Mouse (Mus musculus) gastrocnemius, postnatal 36 days (tissue): ENCODE data around the gene Slc16a5. TPM values are rescaled to one million over a fixed set of nuclear protein-coding genes. Genes with fewer than 3 reads are reported as not detected.
A peak's percentile ranks its signal among the peaks of the same experiment; 100 is the strongest.
"Not testable (repeated sequence)": the region's sequence is repeated elsewhere in the genome, so short reads cannot be mapped to it uniquely, and the experiment has no call there.

ENCODE experiments used
- DNase-seq, 2 experiments: peaks; one replicate each; pipeline ENCODE4 v3.0.0; 2022
- intact Hi-C: fragments of 180-260 bp; cut with DNase I; formaldehyde crosslinking; loops from one replicate; pipeline ENCODE4 v1.15.1; 2025
- total RNA-seq, 2 experiments: library from RNA; stranded (reverse); gene quantifications; 2 replicates each; pipeline ENCODE4 v1.2.3; 2021

Slc16a5 gene
- total RNA-seq, 2 experiments from 2014 or later = 0.61 TPM; not detected in 1

GRCm38 (mm10) chr11:115446906-115447305 lies 15.4 kb upstream of the Slc16a5 start:
- DNase-seq = no peak
- intact Hi-C loops = no loop called here

- intact Hi-C loops = no loop called here
These were observed 14.9 kb upstream of the Slc16a5 start for GRCm38 (mm10) chr11:115447321-115447885.

GRCm38 (mm10) chr11:115448075-115448474 lies 14.2 kb upstream of the Slc16a5 start:
- intact Hi-C loops = no loop called here

More at GRCm38 (mm10) chr11:115447321-115447885, 14.9 kb upstream of the Slc16a5 start:
- no peak for DNase-seq

GRCm38 (mm10) chr11:115448998-115449397 lies 13.3 kb upstream of the Slc16a5 start:
- intact Hi-C loops = no loop called here
- no peak for DNase-seq

More at GRCm38 (mm10) chr11:115448075-115448474, 14.2 kb upstream of the Slc16a5 start:
- no peak for DNase-seq

GRCm38 (mm10) chr11:115450176-115450575 lies 12.1 kb upstream of the Slc16a5 start:
- DNase-seq = no peak
- intact Hi-C loops = no loop called here

- intact Hi-C loops = no loop called here
- no peak for DNase-seq
These were observed 10.5 kb upstream of the Slc16a5 start for GRCm38 (mm10) chr11:115451781-115452241.

DNA sequence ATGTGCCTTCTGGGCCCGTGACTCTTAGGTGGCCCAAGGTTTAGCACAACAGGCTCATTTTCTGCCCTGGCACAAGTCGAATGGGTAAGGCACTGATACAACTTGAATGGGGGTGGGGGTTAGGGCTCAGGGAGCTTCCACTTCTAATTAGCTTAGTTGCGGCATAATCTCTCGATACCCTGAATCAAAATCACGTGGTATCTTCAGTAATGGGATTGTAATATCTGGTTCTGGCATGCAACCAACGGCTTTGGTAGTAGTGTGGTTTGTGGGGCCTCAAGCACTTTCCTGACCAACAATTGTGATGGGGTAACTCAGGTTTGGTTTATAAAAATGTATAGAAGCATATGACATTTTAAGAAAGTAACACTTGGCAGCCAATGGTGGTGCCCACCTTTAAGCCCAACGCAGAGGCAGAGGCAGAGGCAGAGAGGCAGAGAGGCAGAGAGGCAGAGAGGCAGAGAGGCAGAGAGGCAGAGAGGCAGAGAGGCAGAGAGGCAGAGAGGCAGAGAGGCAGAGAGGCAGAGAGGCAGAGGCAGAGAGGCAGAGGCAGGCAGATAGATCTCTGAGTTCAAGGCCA lies 9.9 kb upstream of the Slc16a5 start:
- no peak for DNase-seq
- intact Hi-C loops = no loop called here

- no peak for DNase-seq
- intact Hi-C loops = no loop called here
These were observed 9.0 kb upstream of the Slc16a5 start for GRCm38 (mm10) chr11:115453306-115453705.

GRCm38 (mm10) chr11:115454822-115455221 lies 7.5 kb upstream of the Slc16a5 start:
- DNase-seq, intact Hi-C loops: not testable (repeated sequence)

DNA sequence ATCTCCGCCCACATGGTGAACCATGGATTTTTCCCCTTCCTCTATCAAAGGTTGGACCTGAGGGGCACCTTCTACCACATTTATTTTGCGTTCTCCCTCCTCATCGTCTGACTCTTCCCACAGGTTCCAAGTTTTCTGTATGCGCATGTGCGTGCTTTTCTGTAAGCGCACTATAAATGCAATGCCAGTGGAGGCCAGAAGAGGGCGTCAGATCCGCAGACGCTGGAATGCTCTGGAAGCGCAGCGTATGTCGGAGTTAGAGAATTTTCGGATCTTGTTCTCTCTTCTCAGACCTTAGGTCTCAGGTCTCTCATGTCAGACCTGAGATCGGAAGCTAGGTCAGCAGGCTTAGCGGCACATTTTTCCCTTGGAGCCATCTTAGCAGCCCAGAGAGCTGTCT lies 6.7 kb upstream of the Slc16a5 start:
- intact Hi-C loops = no loop called here
- no peak for DNase-seq

- no peak for DNase-seq
- intact Hi-C loops = no loop called here
These were observed 6.1 kb upstream of the Slc16a5 start for GRCm38 (mm10) chr11:115456182-115456581.

- DNase-seq = no peak
- intact Hi-C loops = no loop called here
These were observed 4.9 kb upstream of the Slc16a5 start for GRCm38 (mm10) chr11:115457405-115457804.

DNA sequence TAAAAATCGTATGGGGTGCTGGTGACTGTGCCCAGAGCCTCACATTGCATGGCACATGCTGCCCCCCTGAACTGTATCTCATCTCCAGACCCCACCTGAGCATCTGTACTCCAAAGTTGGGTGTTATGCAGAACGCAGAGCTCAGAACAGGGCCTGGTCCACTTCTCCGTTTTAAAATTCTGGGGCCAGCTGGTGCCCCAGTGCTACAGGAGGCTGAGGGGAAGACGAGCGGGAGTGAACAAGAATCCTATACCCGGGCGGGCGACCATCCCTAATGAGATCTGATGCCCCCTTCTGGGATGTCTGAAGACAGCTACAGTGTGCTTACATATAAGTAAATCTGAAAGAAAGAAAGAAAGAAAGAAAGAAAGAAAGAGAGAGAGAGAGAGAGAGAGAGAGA lies 1.3 kb upstream of the Slc16a5 start:
- DNase-seq = no peak
- intact Hi-C loops = no loop called here

- intact Hi-C loops = no loop called here
- DNase-seq = no peak
These were observed 430 bp upstream of the Slc16a5 start for GRCm38 (mm10) chr11:115461846-115462242.

- intact Hi-C loops = no loop called here
- no peak for DNase-seq
These were observed 1.1 kb downstream of the Slc16a5 start for GRCm38 (mm10) chr11:115463397-115463796.

GRCm38 (mm10) chr11:115464851-115465250 lies 2.6 kb downstream of the Slc16a5 start:
- intact Hi-C loops = no loop called here
- DNase-seq = no peak

DNA sequence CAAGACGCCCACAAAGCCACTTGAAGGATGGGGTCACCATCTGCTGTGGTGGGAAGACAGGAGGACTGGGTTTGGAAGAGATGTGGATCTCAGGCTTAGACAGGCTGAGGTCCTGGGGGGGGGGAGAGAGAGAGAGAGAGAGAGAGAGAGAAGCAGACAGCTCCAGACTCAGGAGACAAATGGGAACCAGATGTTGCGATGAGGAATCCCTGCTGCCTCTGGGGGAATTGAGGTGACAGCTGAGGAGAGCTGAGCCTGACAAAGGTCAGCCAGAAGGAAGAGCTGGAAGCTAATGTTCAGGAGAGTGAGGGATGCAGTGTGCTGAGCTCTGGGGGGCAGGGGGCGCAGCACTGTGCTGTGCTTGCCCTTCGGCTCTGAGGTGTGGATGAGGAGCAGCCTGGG lies 4.9 kb downstream of the Slc16a5 start:
- intact Hi-C loops = no loop called here
- no peak for DNase-seq

DNA sequence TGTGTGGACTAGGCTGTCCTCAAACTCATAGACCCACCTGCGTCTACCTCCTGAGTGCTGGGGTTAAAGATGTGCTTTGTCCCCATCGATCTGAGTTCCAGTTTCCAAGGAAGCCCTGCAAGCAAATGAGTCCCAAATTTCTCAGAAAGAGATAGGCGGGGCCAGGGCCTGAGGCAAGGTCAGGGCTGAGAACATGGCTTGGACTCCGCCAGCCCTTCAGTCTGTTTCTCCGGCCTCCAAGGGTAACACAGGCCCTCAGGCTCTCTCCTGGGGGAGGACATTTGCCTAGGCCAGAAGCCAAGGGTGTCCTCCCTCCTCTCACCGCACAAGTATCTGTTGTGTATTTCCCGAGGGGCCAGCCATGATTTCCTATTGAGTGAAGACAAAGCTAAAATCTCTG lies 9.9 kb downstream of the Slc16a5 start:
- DNase-seq = no peak
- intact Hi-C loops = no loop called here

- intact Hi-C loops = loop anchor here (1.0 kb wide), 1 partner anchor 45 kb away; no protein-coding TSS in a partner anchor
These were observed 11.5 kb downstream of the Slc16a5 start for GRCm38 (mm10) chr11:115473626-115474275.

DNA sequence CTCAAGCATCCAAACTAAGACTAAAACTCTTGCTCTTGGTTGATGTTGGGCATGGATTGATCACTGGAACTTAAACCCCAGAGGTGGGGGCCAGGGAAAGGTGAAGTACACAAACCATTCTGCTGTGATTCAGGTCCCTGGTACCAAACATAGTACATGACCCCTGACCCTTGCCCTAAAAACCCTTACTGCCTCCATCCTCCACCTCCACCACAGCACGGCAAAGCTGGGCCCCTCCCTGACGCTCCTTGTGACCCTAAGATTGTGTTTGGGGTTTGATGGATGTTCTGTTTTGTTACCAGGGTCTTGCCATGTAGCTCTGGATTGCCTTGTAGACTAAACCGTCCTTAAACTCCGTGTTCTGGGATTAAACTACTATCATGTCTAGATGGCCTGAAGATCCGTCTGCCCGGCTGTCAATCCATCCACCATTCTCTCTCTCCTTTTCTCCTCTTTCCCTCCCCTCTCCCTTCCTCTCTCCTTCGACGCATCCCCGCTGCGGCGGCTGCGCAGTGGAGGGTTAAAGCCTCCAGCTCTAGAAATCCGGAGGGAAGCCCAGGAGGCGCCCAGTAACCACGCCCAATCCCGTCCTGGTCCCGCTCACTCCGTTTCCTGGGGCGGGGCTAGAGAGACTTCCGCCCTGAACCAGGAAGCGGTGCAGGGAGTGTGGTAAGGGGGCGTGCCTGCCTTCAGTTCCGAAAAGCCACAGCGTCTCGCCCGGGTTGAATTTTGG lies 12.9 kb downstream of the Slc16a5 start, which contains the start of gene Armc7:
TSS of gene Armc7 (plus strand) at position 643 of the 733 bp plus-strand sequence.
- intact Hi-C loops = no loop called here
- peak; percentile 94 to 95 for DNase-seq

More at GRCm38 (mm10) chr11:115473626-115474275, 11.5 kb downstream of the Slc16a5 start:
- DNase-seq = peak; percentile 89 to 96

DNA sequence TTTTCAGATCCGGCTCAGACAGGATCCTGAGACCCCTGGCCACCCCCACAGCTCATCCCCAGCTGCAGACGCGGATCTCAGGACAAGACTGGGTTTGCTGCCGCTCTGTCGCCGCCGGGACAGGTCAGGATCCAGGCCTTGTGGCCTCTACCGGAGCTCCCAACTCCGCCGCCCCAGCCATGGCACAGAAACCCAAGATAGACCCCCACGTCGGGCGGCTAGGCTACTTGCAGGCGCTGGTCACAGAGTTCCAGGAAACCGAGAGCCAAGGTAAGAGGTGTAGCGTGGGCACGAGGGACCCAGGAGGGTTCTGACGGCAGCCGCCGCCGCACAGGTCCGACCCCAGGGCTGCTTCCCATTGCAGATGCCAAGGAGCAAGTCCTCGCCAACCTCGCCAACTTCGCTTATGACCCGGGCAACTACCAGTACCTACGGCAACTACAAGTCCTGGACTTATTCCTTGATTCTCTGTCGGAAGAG lies 13.5 kb downstream of the Slc16a5 start:
- intact Hi-C loops = no loop called here
- DNase-seq = no peak
